Comparison of ENCODE assay signal across 25 mouse cellular contexts in genomic region chr10:39457281-39457680, GRCm38 (mm10).
A peak's percentile ranks its signal among the peaks of the same experiment; 100 is the strongest.
DNase-seq lines count a peak whose midpoint lies in the region; ATAC-seq and TF ChIP-seq lines count a peak whose summit lies in the region.
"Had no signal": no experiment of that assay in that cellular context is flagged by ENCODE, and none has a peak within 500 bp of the region (broad histone marks: within the 10 kb centered on the region; RNA-seq: fewer than 3 reads in every experiment).

No protein-coding gene starts in this region.

- H3K27ac ChIP-seq in forebrain, embryonic 14.5 days (ENCODE audit: low read depth, low read length) = 0 out of 2 replicates have a peak overlapping the region, but pooled peaks have one; percentile 30
- no peak overlapping the region for H3K27ac ChIP-seq in forebrain, embryonic 12.5 days
- H3K27ac ChIP-seq in layer of hippocampus, adult 2 months = peak overlapping the region; percentile 51
- H3K27ac ChIP-seq in neural tube, embryonic 13.5 days (replicated peaks) = peak overlapping the region; percentile 61; the same call in 1 of the 2 replicates
- peak overlapping the region; percentile 59 for H3K27ac ChIP-seq in olfactory bulb, adult 2 months (ENCODE audit: insufficient read depth, low read depth, low read length)
- H3K27ac ChIP-seq: embryonic facial prominence, embryonic 13.5 days; heart, embryonic 13.5 days had no signal

- DNase-seq in forebrain, embryonic 14.5 days (ENCODE audit: low spot score) = no peak
- no peak for DNase-seq in layer of hippocampus, adult 2 months (ENCODE audit: low spot score in 2 of 2)
- DNase-seq in layer of hippocampus, postnatal 10 days (ENCODE audit: low spot score in 2 of 2) = no peak
- DNase-seq in neural tube, embryonic 10.5 days (ENCODE audit: extremely low spot score, low spot score) = no peak
- no peak for DNase-seq in lung, postnatal 14 days
- DNase-seq: adrenal gland, adult 8-10 months; cerebellum, adult 9-11 months; embryo, embryonic 11 days; gastrocnemius, postnatal 10 days; heart, postnatal 10 days; kidney, adult 2 months; kidney, postnatal 36 days; layer of hippocampus, postnatal 36 days; left cerebral cortex, postnatal 4 days; liver, postnatal 0 days; lung, postnatal 4 days; right cerebral cortex, postnatal 25 days; thymus, postnatal 14 days had no signal

- no peaks in the 10 kb centered on the region for H3K9me3 ChIP-seq in forebrain, embryonic 14.5 days (replicated peaks; ENCODE audit: control insufficient read depth, low read length)
- no peaks in the 10 kb centered on the region for H3K9me3 ChIP-seq in forebrain, embryonic 12.5 days
- H3K9me3 ChIP-seq in neural tube, embryonic 13.5 days = no peaks in the 10 kb centered on the region
- H3K9me3 ChIP-seq: embryonic facial prominence, embryonic 13.5 days; G1E; heart, embryonic 13.5 days; liver, embryonic 12.5 days had no signal

- peaks cover 5% of the 10 kb centered on the region; the same call in 1 of the 2 replicates for H3K36me3 ChIP-seq in forebrain, embryonic 14.5 days (ENCODE audit: control insufficient read depth, insufficient read depth, low read length)
- no peaks in the 10 kb centered on the region for H3K36me3 ChIP-seq in forebrain, embryonic 12.5 days (replicated peaks)
- H3K36me3 ChIP-seq in neural tube, embryonic 13.5 days = 0 out of 2 replicates have a peak, but pooled peaks cover 5% of the 10 kb centered on the region
- H3K36me3 ChIP-seq: embryonic facial prominence, embryonic 13.5 days; liver, embryonic 12.5 days had no signal

- ATAC-seq in forebrain, embryonic 14.5 days = no peak
- no peak for ATAC-seq in forebrain, embryonic 12.5 days (ENCODE audit: low FRiP score)
- no peak for ATAC-seq in neural tube, embryonic 13.5 days (ENCODE audit: low read depth)
- ATAC-seq: liver, embryonic 12.5 days; liver, postnatal 0 days had no signal

- no peak overlapping the region for H3K4me3 ChIP-seq in forebrain, embryonic 14.5 days (ENCODE audit: low read depth, low read length)
- H3K4me3 ChIP-seq in forebrain, embryonic 12.5 days (replicated peaks) = no peak overlapping the region
- H3K4me3 ChIP-seq in layer of hippocampus, adult 2 months = no peak overlapping the region
- no peak overlapping the region for H3K4me3 ChIP-seq in neural tube, embryonic 13.5 days
- no peak overlapping the region for H3K4me3 ChIP-seq in olfactory bulb, adult 2 months (ENCODE audit: insufficient read depth, low read depth, low read length)
- H3K4me3 ChIP-seq: embryonic facial prominence, embryonic 13.5 days; heart, embryonic 13.5 days; liver, embryonic 12.5 days had no signal

- no peak for TF ChIP-seq POLR2A in olfactory bulb, adult 2 months (IDR thresholded peaks at IDR 0.05; ENCODE audit: insufficient read depth, low read depth, low read length)

- 0 out of 2 replicates have a peak overlapping the region, but pooled peaks have one; percentile 18 for H3K9ac ChIP-seq in forebrain, embryonic 14.5 days (ENCODE audit: low read length)
- no peak overlapping the region for H3K9ac ChIP-seq in forebrain, embryonic 12.5 days
- no peak overlapping the region for H3K9ac ChIP-seq in neural tube, embryonic 13.5 days
- H3K9ac ChIP-seq: embryonic facial prominence, embryonic 13.5 days; heart, embryonic 13.5 days; liver, embryonic 12.5 days; liver, postnatal 0 days had no signal

- no peak for TF ChIP-seq CTCF in layer of hippocampus, adult 2 months (conservative IDR thresholded peaks at IDR 0.05)
- TF ChIP-seq CTCF in olfactory bulb, adult 2 months (IDR thresholded peaks at IDR 0.05; ENCODE audit: insufficient read depth, low read depth, low read length) = no peak

- H3K4me1 ChIP-seq in forebrain, embryonic 14.5 days (ENCODE audit: control insufficient read depth, insufficient read depth, low read length) = peaks cover 48% of the 10 kb centered on the region
- peaks cover 60% of the 10 kb centered on the region for H3K4me1 ChIP-seq in forebrain, embryonic 12.5 days
- peaks cover 84% of the 10 kb centered on the region for H3K4me1 ChIP-seq in neural tube, embryonic 13.5 days (replicated peaks)
- peaks cover 45% of the 10 kb centered on the region for H3K4me1 ChIP-seq in olfactory bulb, adult 2 months (ENCODE audit: control insufficient read depth, insufficient read depth, low read length)

- WGBS in forebrain, embryonic 14.5 days = 87% methylated on average over 11 of the region's 11 CpGs
- 88% methylated on average over 11 of the region's 11 CpGs for WGBS in forebrain, embryonic 12.5 days
- WGBS in neural tube, embryonic 13.5 days = 84% methylated on average over 11 of the region's 11 CpGs
- 50% methylated on average over 11 of the region's 11 CpGs for WGBS in olfactory bulb, adult 2 months

- H3K27me3 ChIP-seq in forebrain, embryonic 14.5 days (replicated peaks; ENCODE audit: control insufficient read depth, insufficient read depth, low read length) = no peaks in the 10 kb centered on the region
- no peaks in the 10 kb centered on the region for H3K27me3 ChIP-seq in forebrain, embryonic 12.5 days
- no peaks in the 10 kb centered on the region for H3K27me3 ChIP-seq in neural tube, embryonic 13.5 days
- H3K27me3 ChIP-seq: embryonic facial prominence, embryonic 13.5 days; heart, embryonic 13.5 days; liver, embryonic 12.5 days had no signal

- no peak overlapping the region for H3K4me2 ChIP-seq in forebrain, embryonic 14.5 days (ENCODE audit: low read length)
- H3K4me2 ChIP-seq in forebrain, embryonic 12.5 days = no peak overlapping the region
- no peak overlapping the region for H3K4me2 ChIP-seq in neural tube, embryonic 13.5 days
- H3K4me2 ChIP-seq: embryonic facial prominence, embryonic 13.5 days; heart, embryonic 13.5 days; liver, embryonic 12.5 days had no signal
